Mouse (Mus musculus) urinary bladder, postnatal 25 days (tissue): ENCODE data around the gene Nr4a1.

Experiments used
- DNase-seq: peaks from one replicate; pipeline ENCODE4 v3.0.0; 2022; ENCODE audit warnings: low spot score

Gene Nr4a1

DNA sequence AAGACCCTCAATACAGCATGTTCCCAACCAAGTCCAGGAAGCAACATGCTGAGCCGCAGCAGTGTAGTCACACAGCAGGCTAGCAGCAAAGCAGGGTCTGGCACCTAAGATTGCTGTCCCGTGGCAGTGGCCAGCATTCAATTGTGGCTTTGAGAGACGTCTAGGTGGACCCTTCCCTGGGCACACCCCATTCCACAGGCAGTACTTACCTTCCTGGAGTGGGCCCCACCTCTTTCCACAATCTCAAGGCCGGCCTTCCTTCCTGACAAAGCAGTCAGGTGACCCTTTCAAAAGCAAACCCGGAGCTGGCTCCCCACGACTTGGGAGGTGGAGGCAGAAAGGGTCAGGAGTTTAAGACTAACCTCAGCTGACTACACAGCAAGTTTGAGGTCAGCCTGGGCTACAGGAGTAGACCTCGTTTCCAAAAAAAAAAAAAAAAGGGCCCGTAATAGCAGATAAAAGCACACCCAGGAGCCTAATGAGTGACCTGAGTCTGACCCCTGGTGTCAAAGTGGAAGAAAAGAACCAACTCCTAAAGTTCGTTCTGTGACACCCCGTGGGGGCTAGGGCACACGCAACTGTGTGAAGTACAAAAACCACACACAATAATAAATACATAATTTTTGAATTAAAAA lies 20.3 kb upstream of the Nr4a1 start:
- DNase-seq: no peak

DNA sequence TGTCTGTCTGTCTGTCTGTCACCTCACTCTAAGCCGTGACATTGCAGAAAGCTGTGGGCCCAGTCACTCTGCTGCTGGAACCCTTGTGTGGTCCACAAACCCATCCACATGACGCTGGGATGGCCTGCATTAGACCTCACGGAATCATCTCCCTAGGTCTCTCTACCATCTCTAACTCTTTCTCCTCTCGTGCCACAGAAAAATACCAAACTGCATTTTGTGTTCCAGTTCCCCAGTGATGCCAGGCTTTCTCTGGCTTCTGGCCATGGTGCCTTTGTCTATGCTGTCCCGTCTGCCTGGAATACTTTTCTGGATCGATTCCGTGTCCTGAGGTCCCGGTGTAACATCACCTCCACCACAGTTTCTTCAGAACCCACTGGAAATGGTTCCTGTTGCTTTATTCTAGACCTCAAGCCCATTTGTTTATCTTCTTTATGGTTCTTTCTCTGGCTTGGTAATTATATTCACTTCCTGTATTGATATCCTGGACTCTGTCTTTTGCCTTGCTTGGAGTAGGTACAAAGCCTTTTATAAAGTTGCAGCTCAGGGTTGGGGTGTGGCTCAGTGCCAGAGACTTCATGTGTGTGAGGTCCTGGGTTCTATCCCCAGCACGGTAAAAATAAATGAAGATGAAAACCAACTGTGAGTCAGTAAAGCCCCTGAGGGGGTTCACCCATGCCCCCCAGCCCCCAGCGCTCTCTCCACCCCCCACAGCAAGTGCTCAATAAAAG lies 19.3 kb upstream of the Nr4a1 start:
- no peak for DNase-seq

- DNase-seq: no peak
Observed at GRCm38 (mm10) chr15:101235342-101235698, 18.7 kb upstream of the Nr4a1 start.

DNA sequence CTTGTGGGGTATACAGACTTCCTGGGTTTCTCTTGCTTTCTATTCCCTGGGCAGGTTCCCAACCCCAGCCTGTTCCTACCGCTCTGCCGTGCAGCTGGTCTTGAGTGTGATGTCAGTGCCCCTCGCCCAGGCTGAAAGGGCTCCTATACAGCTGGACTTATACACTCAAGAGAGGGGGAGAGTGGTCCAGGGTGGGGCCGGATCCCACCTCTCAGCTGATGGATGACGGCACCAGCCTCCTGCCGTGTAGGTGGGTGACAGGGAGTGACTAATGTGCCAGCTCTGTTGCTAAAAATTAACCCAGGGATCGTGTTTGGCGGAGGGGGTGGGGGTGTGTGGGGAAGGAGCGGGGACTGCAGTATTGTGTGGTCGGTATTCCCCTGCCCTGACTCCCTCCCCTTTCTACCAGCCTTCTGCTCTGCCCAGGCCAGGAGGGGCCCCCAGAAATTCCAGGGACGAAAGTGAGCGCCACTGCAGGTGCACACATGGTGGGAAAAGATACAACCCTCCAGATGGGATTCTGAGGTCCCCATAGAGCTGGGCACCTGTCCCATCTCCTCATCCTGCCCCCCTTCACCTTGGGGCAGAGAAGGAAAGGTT lies 18.2 kb upstream of the Nr4a1 start:
- DNase-seq: no peak

DNA sequence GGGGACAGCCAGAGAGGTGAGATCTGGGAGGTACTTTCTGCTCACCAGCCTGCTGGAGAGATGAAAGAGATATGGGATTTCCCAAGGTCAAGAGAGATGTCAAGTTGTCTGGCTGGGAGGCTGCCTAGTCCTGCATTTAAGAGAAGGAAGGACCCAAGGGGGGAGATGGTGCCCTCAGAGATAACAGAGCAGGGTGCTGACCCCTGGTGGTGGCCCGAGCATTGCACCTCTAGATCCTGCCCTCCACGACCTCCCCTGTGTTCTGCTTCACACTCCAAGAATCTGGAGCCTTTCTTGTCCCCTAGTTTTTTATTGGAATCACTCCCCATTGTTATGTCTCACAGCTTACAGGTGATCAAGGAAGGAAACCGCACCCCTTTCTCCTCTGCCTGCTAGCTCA lies 17.2 kb upstream of the Nr4a1 start:
- DNase-seq: peak; percentile 72

- peak; percentile 48 for DNase-seq
Observed at GRCm38 (mm10) chr15:101238885-101239511, 15.1 kb upstream of the Nr4a1 start.

DNA sequence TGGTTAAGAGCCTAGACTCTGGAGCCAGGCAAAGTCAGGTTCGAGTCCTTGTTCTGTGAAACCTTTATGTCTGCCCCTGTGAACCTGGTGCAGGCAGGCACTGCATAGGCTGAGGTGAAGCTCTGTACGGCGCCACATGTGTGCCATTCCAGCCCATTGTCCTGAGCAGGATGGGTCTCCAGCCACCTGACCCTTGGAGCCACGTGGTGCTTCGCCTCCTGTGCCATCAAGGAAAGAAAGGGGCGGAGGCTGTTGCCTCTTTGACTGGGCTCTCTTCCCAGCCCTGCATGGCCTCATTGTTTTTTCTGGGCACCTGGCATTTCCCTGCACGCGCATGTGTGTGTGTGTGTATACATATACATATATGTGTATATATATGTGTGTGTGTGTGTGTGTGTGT lies 14.2 kb upstream of the Nr4a1 start:
- no peak for DNase-seq

DNA sequence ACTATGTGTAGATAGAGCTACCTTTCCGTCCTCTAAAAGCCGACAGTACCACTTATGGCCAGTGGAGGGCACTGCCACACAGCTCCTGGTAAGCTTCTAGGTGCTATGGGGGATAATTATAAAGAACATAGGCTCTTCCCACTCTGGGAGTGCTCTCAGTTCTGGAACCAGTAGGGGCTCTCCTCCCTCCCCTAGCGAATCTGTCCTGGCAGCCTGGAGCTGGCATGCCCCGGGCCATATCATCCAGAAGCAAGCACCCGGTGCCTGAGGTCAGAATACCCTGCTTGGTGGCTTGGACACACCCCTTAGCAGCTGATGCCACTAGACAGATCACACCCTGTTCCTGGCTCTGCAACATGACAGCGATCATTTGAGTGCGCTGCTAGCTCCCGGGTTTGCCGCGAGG lies 13.3 kb upstream of the Nr4a1 start:
- DNase-seq: peak; percentile 80

GRCm38 (mm10) chr15:101241236-101241635 lies 12.8 kb upstream of the Nr4a1 start:
- DNase-seq: no peak

- no peak for DNase-seq
Observed at GRCm38 (mm10) chr15:101241853-101242252, 12.2 kb upstream of the Nr4a1 start.

DNA sequence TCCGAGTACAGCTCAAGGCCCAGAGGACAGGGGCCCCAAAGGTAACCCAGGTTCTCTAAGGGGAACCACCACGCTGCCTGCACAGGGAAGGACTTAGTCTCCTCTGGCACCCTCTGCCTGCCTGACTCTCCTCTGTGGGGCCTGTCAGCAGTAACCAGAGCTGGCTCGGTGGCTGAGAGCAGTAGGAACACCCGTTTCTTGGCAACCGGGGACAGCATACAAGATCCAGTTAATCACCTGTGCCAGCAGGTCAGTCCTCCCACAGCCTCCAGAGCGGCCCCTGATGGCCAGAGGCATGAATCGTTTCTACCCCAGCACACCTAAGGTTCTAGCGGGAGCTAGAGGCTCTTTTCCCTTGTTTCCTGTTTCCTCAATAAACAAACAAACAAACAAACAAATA lies 11.4 kb upstream of the Nr4a1 start:
- peak; percentile 54 for DNase-seq

DNA sequence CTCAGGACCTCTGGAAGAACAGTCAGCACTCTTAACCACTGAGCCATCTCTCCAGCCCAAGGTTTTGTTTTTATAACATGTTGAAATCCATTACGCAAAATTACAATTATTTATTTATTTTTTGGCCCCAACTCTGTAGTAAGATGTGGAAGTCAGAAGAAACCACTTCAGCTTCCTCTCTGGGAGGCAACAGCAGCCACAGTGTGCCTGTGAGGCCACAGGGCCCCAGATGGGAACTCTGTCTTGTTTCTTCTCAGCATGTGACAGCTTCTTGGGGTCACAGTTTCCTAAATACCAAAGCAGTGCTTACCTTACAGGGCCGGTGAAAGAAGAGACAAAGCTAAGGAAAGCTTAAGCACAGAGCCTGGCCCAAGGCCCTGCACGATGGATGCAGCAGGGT lies 10.1 kb upstream of the Nr4a1 start:
- no peak for DNase-seq

DNA sequence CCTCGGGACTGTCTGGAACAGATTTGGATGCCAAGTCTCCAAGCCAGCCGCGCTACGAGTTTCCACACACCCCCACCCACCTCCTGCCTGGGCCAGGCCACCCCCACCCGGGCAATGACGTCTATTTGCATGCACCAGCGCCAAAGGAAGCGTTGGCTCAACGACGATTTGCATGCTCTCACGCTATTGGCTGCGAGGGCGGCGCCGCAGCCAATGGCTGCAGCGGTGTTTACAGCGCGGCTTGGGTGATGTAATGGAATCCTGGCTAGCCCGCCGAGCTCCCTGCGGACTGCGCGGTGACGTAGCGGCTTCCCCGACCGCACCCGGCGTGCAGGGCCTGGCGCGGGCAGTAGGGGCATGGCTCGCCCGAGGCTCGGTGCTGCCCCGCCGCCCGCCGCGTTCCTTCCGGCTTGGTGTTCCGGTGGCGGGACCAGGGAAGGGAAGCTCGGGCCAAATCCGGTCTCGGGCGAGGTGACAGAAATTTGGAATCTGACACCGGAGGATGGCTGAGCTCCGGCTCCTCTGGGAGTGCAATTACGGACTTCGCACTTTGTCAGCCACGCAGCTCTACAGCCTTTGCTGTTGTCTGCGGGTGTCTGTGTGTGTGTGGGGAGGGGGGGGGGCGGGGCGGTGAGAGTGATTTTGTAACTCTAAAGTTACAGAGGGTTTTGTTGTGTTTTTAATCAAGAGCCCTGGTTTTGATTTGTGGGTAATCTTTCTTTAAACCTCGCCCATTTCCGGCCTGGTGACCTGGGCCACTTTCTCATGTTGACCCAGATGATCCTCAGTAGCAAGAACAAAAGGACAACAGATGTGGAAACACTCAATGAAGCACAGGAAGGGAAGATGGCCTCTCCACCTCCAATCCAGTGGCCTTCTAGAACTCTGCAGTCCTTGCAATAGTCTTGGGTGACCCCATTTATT lies 7.6 kb upstream of the Nr4a1 start:
- DNase-seq: peak; percentile 86

GRCm38 (mm10) chr15:101247155-101247498 lies 6.9 kb upstream of the Nr4a1 start:
- DNase-seq: no peak

DNA sequence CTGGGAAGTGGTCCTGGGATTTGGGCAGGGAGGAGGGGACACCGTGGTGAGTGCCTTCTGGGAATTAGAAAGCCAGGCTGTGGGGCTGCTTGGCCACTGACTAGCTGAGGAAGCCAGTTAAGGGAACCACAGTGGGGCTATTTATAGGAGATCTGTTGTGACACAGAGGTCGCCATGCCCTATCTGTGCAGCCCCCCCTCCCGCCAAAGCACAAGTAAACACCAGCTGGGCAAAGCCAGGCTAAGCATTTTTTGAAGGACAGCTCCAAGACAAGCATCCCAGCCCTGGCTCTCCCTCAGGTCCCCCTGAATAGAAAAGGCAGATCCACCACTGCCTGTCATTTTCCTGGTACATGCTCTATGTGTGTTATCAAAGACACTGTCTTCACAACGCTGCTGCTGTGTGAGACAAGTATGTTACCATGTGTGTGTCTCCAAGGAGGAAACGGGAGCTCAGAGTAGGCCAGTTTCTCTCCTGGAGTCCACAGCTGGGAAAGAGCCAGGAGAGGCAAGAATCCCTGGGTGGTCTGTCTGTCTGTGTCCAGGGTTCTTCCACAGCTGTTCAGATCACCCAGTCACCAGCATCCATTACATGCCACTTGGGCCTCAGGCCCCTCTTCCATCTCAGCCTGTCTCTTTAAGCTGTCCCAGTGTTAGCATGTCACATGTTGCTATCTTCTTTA lies 5.9 kb upstream of the Nr4a1 start:
- no peak for DNase-seq

GRCm38 (mm10) chr15:101250220-101250800 lies 3.8 kb upstream of the Nr4a1 start:
- DNase-seq: no peak

- no peak for DNase-seq
Observed at GRCm38 (mm10) chr15:101251930-101252329, 2.1 kb upstream of the Nr4a1 start.

DNA sequence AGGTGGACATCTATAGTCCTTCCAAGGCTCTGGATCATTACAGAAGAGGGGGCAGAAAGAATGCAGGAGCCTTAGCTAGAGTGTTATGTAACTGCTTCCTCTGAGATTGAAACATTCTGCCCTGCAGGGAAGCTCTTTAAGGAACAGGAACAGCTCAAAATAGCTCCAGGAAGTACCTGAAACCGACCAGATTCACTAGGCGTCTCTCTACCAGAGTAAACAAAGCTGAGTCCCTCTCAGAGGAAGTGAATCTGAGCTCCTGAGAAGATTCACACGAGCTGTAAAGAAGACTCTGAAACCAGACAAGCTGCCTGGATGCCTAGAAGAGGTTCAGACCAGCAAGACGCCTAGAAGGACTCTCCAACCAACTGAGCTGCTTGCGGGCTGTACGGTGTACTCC lies 1.5 kb upstream of the Nr4a1 start:
- DNase-seq: no peak

DNA sequence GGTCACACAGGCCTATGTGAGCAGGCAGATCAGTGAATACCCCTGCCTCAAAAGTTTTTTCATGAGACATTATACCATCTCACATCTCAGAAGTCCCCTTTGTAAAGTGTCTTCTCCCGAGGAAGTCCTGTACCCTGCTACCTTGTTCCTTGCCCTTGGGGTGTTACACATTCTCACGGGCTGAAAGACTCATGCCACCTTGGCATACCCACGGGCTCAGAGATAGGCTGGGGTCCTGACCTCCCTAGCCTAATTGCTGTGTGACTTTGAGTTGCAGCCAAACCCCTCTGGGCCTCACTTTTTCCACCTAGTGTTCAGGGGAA lies 545 bp upstream of the Nr4a1 start:
- no peak for DNase-seq

DNA sequence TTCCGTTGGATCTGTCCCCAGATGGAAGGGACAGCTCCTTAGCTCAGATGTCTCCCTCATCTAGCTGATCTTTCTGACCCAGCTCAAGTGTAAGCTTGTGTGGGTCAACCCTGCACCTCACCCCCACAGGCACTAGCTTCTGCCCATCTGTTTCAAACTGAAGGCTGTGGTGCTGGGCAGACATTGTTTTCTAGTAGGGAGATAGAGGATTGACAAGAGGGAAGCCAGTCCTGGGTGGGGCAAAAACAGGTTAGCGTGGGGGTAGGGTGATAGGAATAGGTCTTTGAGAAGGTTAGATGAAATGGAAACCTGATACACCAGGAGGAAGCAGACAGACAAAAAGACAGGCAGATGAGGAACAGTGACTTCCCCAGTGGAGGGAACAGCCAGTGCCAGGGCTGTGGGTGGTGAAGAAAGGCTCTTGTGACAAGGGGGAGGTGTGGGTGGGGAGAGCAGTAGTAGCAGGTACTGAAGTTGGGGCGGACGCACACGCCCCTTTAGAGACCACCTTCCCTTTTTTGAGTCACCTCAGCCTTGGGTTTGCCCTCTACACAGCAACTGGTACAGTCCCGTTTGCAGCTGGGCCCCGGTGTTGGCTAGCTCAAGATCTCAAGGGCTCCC lies 1.9 kb downstream of the Nr4a1 start:
- no peak for DNase-seq
